Comparison of ENCODE assay signal across 9 mouse cellular contexts in genomic region chr1:189817810-189818209, GRCm38 (mm10).
A peak's percentile ranks its signal among the peaks of the same experiment; 100 is the strongest.
DNase-seq lines count a peak whose midpoint lies in the region; ATAC-seq lines count a peak whose summit lies in the region.
"Had no signal": no experiment of that assay in that cellular context is flagged by ENCODE, and none has a peak within 500 bp of the region (broad histone marks: within the 10 kb centered on the region; RNA-seq: fewer than 3 reads in every experiment).

No protein-coding gene starts in this region.

- peak; percentile 43 for DNase-seq in layer of hippocampus, adult 11-12 months (ENCODE audit: low spot score)
- DNase-seq in layer of hippocampus, postnatal 25 days (ENCODE audit: extremely low spot score in 1 of 2, low spot score in 1 of 2), result no peak
- peak; percentile 47 to 62 for DNase-seq in heart, postnatal 14 days
- peak; percentile 64 to 65 for DNase-seq in left cerebral cortex, adult 9 months (ENCODE audit: low spot score in 2 of 2)
- no peak for DNase-seq in forebrain, embryonic 14.5 days (ENCODE audit: low spot score)
- no peak for DNase-seq in thymus, postnatal 0 days (ENCODE audit: low spot score)
- DNase-seq: liver, embryonic 13.5 days had no signal

- 53% methylated on average over 9 of the region's 9 CpGs for WGBS in stomach, embryonic 15.5 days
- WGBS in midbrain, embryonic 13.5 days, result 88% methylated on average over 9 of the region's 9 CpGs
- 88% methylated on average over 9 of the region's 9 CpGs for WGBS in forebrain, embryonic 14.5 days

- ATAC-seq in stomach, embryonic 15.5 days (ENCODE audit: insufficient read depth, low FRiP score, low read depth), result no peak
- ATAC-seq in midbrain, embryonic 13.5 days, result no peak
- ATAC-seq in forebrain, embryonic 14.5 days, result no peak

- H3K9me3 ChIP-seq in stomach, embryonic 15.5 days, result no peaks in the 10 kb centered on the region
- no peaks in the 10 kb centered on the region for H3K9me3 ChIP-seq in midbrain, embryonic 13.5 days
- H3K9me3 ChIP-seq in forebrain, embryonic 14.5 days (replicated peaks; ENCODE audit: control insufficient read depth, low read length), result no peaks in the 10 kb centered on the region
- H3K9me3 ChIP-seq: liver, embryonic 13.5 days had no signal

- no peaks in the 10 kb centered on the region for H3K4me1 ChIP-seq in stomach, embryonic 15.5 days
- no peaks in the 10 kb centered on the region for H3K4me1 ChIP-seq in midbrain, embryonic 13.5 days (replicated peaks)
- no peaks in the 10 kb centered on the region for H3K4me1 ChIP-seq in forebrain, embryonic 14.5 days (ENCODE audit: control insufficient read depth, insufficient read depth, low read length)

- H3K4me2 ChIP-seq in stomach, embryonic 15.5 days, result no peak overlapping the region
- H3K4me2 ChIP-seq in midbrain, embryonic 13.5 days (replicated peaks), result no peak overlapping the region
- no peak overlapping the region for H3K4me2 ChIP-seq in forebrain, embryonic 14.5 days (ENCODE audit: low read length)
- H3K4me2 ChIP-seq: liver, embryonic 13.5 days had no signal

- peak overlapping the region; percentile 46 for H3K27ac ChIP-seq in stomach, embryonic 15.5 days
- no peak overlapping the region for H3K27ac ChIP-seq in midbrain, embryonic 13.5 days
- H3K27ac ChIP-seq in forebrain, embryonic 14.5 days (ENCODE audit: low read depth, low read length), result no peak overlapping the region
- H3K27ac ChIP-seq: liver, embryonic 13.5 days had no signal

- peaks cover under 1% of the 10 kb centered on the region; the same call in 1 of the 2 replicates for H3K36me3 ChIP-seq in stomach, embryonic 15.5 days
- no peaks in the 10 kb centered on the region for H3K36me3 ChIP-seq in midbrain, embryonic 13.5 days
- H3K36me3 ChIP-seq in forebrain, embryonic 14.5 days (ENCODE audit: control insufficient read depth, insufficient read depth, low read length), result no peaks in the 10 kb centered on the region
- H3K36me3 ChIP-seq: liver, embryonic 13.5 days had no signal

- no peak overlapping the region for H3K4me3 ChIP-seq in stomach, embryonic 15.5 days (replicated peaks)
- H3K4me3 ChIP-seq in midbrain, embryonic 13.5 days (replicated peaks), result no peak overlapping the region
- H3K4me3 ChIP-seq in forebrain, embryonic 14.5 days (ENCODE audit: low read depth, low read length), result no peak overlapping the region
- H3K4me3 ChIP-seq: liver, embryonic 13.5 days had no signal

- intact Hi-C loops in heart, postnatal 14 days (cut with DNase I), result loop anchor here (2.0 to 5.0 kb wide), 3 partner anchors 45 to 116 kb away; partner anchors contain the start of gene Ptpn14

- no peak overlapping the region for H3K9ac ChIP-seq in stomach, embryonic 15.5 days
- H3K9ac ChIP-seq in midbrain, embryonic 13.5 days (replicated peaks), result no peak overlapping the region
- no peak overlapping the region for H3K9ac ChIP-seq in forebrain, embryonic 14.5 days (ENCODE audit: low read length)
- H3K9ac ChIP-seq: liver, embryonic 13.5 days had no signal

- H3K27me3 ChIP-seq in stomach, embryonic 15.5 days (replicated peaks), result no peaks in the 10 kb centered on the region
- H3K27me3 ChIP-seq in midbrain, embryonic 13.5 days, result no peaks in the 10 kb centered on the region
- H3K27me3 ChIP-seq in forebrain, embryonic 14.5 days (replicated peaks; ENCODE audit: control insufficient read depth, insufficient read depth, low read length), result no peaks in the 10 kb centered on the region
- H3K27me3 ChIP-seq: liver, embryonic 13.5 days had no signal

Comparison
In these comparisons a context has a peak if more than half of its experiments do, and no peak if none do; other contexts are left out.
1. DNase-seq: peak in layer of hippocampus, adult 11-12 months (single experiment), heart, postnatal 14 days (2 of 2) and left cerebral cortex, adult 9 months (2 of 2); none in layer of hippocampus, postnatal 25 days (0 of 2), forebrain, embryonic 14.5 days (single experiment) and thymus, postnatal 0 days (single experiment).